Comparison of ENCODE assay signal across 31 mouse cellular contexts in the genomic region with DNA sequence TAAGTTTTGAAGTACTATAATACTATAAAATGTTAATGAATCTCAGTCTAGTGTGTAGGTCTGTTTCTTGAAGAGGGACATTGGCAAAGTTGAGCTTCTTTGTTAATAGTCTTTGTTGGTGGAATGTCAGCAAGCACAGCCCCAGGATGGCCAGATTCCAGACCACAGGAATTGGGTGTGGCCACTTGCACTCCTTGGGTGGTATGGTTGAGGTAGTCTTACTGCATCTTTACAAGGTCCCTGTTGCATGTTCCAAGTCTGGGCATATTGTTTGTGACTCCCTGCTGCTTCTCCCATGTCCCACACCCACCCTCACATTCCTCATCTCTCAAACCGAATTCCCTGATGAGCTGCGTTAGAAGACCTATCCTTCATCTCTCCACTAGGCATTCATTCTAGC. TPM values are rescaled to one million over a fixed set of nuclear protein-coding genes. Genes with fewer than 3 reads are reported as not detected.
A peak's percentile ranks its signal among the peaks of the same experiment; 100 is the strongest.
DNase-seq lines count a peak whose midpoint lies in the region; ATAC-seq and TF ChIP-seq lines count a peak whose summit lies in the region.
"Had no signal": no experiment of that assay in that cellular context is flagged by ENCODE, and none has a peak within 500 bp of the region (broad histone marks: within the 10 kb centered on the region; RNA-seq: fewer than 3 reads in every experiment).

No protein-coding gene starts in this region.

- ATAC-seq in kidney, embryonic 16.5 days (ENCODE audit: low FRiP score, low TSS enrichment): no peak
- ATAC-seq: forebrain, embryonic 14.5 days; hindbrain, postnatal 0 days; intestine, embryonic 15.5 days; midbrain, embryonic 16.5 days; Patski had no signal

- WGBS in kidney, embryonic 16.5 days: 91% methylated on average over 2 of the region's 2 CpGs

- H3K36me3 ChIP-seq in ES-E14 (ENCODE audit: control insufficient read depth, insufficient read depth, low read length, poor library complexity, severe bottlenecking): no peaks in the 10 kb centered on the region
- no peaks in the 10 kb centered on the region for H3K36me3 ChIP-seq in kidney, embryonic 16.5 days (ENCODE audit: insufficient read depth, low read length)
- H3K36me3 ChIP-seq: hindbrain, embryonic 12.5 days; intestine, embryonic 15.5 days; limb, embryonic 15.5 days; liver, embryonic 13.5 days; neural tube, embryonic 12.5 days had no signal

- no peak overlapping the region for H3K9ac ChIP-seq in ES-E14 (ENCODE audit: insufficient read depth, low read depth, low read length, poor library complexity, severe bottlenecking)
- H3K9ac ChIP-seq in kidney, embryonic 16.5 days (replicated peaks; ENCODE audit: low read length): no peak overlapping the region
- H3K9ac ChIP-seq: hindbrain, embryonic 12.5 days; intestine, embryonic 15.5 days; limb, embryonic 15.5 days; liver, embryonic 13.5 days; lung, embryonic 14.5 days; neural tube, embryonic 12.5 days had no signal

- no peak overlapping the region for H3K4me3 ChIP-seq in ES-E14 (ENCODE audit: insufficient read depth in 1 of 2, low read depth in 1 of 2, low read length in 2 of 2, poor library complexity in 1 of 2, severe bottlenecking in 1 of 2)
- no peak overlapping the region for H3K4me3 ChIP-seq in kidney, embryonic 16.5 days (ENCODE audit: low read length)
- H3K4me3 ChIP-seq: heart, embryonic 10.5 days; hindbrain, embryonic 12.5 days; intestine, embryonic 15.5 days; limb, embryonic 15.5 days; liver, embryonic 13.5 days; neural tube, embryonic 12.5 days had no signal

- no peaks in the 10 kb centered on the region for H3K9me3 ChIP-seq in ES-E14 (ENCODE audit: control insufficient read depth, insufficient read depth, low read depth, low read length)
- H3K9me3 ChIP-seq in kidney, embryonic 16.5 days (ENCODE audit: low read length): no peaks in the 10 kb centered on the region
- H3K9me3 ChIP-seq: heart, embryonic 10.5 days; hindbrain, embryonic 12.5 days; intestine, embryonic 15.5 days; limb, embryonic 15.5 days; liver, embryonic 13.5 days; neural tube, embryonic 12.5 days had no signal

- H3K4me1 ChIP-seq in ES-E14 (ENCODE audit: control insufficient read depth in 2 of 2, insufficient read depth in 2 of 2, low read length in 2 of 2, poor library complexity in 1 of 2): peaks cover 10 to 15% of the 10 kb centered on the region in 2 experiments; a peak in 3 of 4 replicates
- H3K4me1 ChIP-seq in kidney, embryonic 16.5 days (ENCODE audit: insufficient read depth, low read length): no peaks in the 10 kb centered on the region
- H3K4me1 ChIP-seq: heart, embryonic 10.5 days; hindbrain, embryonic 12.5 days; intestine, embryonic 15.5 days; limb, embryonic 15.5 days; liver, embryonic 13.5 days; neural tube, embryonic 12.5 days had no signal

- no peaks in the 10 kb centered on the region for H3K27me3 ChIP-seq in kidney, embryonic 16.5 days (ENCODE audit: insufficient read depth, low read length)
- H3K27me3 ChIP-seq: hindbrain, embryonic 12.5 days; intestine, embryonic 15.5 days; limb, embryonic 15.5 days; liver, embryonic 13.5 days; neural tube, embryonic 12.5 days; Patski had no signal

- H3K27ac ChIP-seq in ES-E14 (ENCODE audit: insufficient read depth, low read depth, low read length, poor library complexity, severe bottlenecking): no peak overlapping the region
- no peak overlapping the region for H3K27ac ChIP-seq in kidney, embryonic 16.5 days (ENCODE audit: low read length)
- H3K27ac ChIP-seq: heart, embryonic 10.5 days; hindbrain, embryonic 12.5 days; hindbrain, postnatal 0 days; intestine, embryonic 15.5 days; kidney, postnatal 0 days; limb, embryonic 15.5 days; liver, embryonic 13.5 days; neural tube, embryonic 12.5 days had no signal

- peak; percentile 90 for DNase-seq in 3T3-L1 (ENCODE audit: low read depth, low spot score)
- peak; percentile 21 for DNase-seq in ES-E14 (ENCODE audit: low read depth, low spot score)
- peak; percentile 8 for DNase-seq in adipocyte (ENCODE audit: low spot score)
- DNase-seq in lung, postnatal 36 days: peak; percentile 67
- DNase-seq in neural tube, embryonic 10.5 days (ENCODE audit: extremely low spot score, low spot score): no peak
- DNase-seq in B cell, adult 2 months: no peak
- DNase-seq: adrenal gland, adult 2 months; adrenal gland, postnatal 36 days; cerebellum, adult 2 months; cerebellum, postnatal 25 days; gastrocnemius, postnatal 14 days; heart, postnatal 36 days; kidney, adult 2 months; left cerebral cortex, postnatal 4 days; liver, embryonic 13.5 days; lung, embryonic 14.5 days; right cerebral cortex, adult 18-20 months; spleen, adult 18-20 months; thymus, postnatal 14 days had no signal

- no peak overlapping the region for H3K4me2 ChIP-seq in kidney, embryonic 16.5 days (replicated peaks; ENCODE audit: low read depth, low read length)
- H3K4me2 ChIP-seq: hindbrain, embryonic 12.5 days; intestine, embryonic 15.5 days; limb, embryonic 15.5 days; liver, embryonic 13.5 days; lung, embryonic 14.5 days; midbrain, embryonic 11.5 days; neural tube, embryonic 12.5 days had no signal

- in situ Hi-C loops in ES-E14 (cut with MboI; ENCODE audit: low sequenced_read_pairs in 2 of 2, unreplicated experiment in 2 of 2): no loop called here

TF ChIP-seq in ES-E14, 5 proteins besides CTCF, POLR2A, EP300 and RAD21:
- TF ChIP-seq MAFK (IDR thresholded peaks at IDR 0.05; ENCODE audit: insufficient read depth, low read depth, low read length) (no peak), CHD2 (IDR thresholded peaks at IDR 0.05; ENCODE audit: low read depth, low read length) (no peak; the same call in 1 of the 2 replicates), ZC3H11A (IDR thresholded peaks at IDR 0.05; ENCODE audit: borderline replicate concordance, low read depth, low read length) (no peak), HCFC1 (IDR thresholded peaks at IDR 0.05; ENCODE audit: borderline replicate concordance, insufficient read depth, low read length) (no peak), ZNF384 (IDR thresholded peaks at IDR 0.05; ENCODE audit: low read depth, low read length) (no peak; the same call in 1 of the 2 replicates)

RNA-seq across cellular contexts. Expression of gene Map7, which starts 56.9 kb away (rescaled TPM):
- 35.2 and 49.6 TPM in 2 replicates for total RNA-seq in ES-E14 (2012; rRNA removed)
- polyA plus RNA-seq in kidney, embryonic 16.5 days (2015; fragmentation: Nextera tagmentation; extraction: Ambion mirVana): 32.3 and 33.9 TPM in 2 replicates

Comparison
In these comparisons a context has a peak if more than half of its experiments do, and no peak if none do; other contexts are left out.
1. DNase-seq: peak in 3T3-L1 (single experiment), ES-E14 (single experiment), adipocyte (single experiment) and lung, postnatal 36 days (single experiment); none in neural tube, embryonic 10.5 days (single experiment) and B cell, adult 2 months (0 of 2).